Mouse (Mus musculus) intestine, embryonic 16.5 days (tissue): ENCODE measurements around the gene Ppp4r3a. TPM values are rescaled to one million over a fixed set of nuclear protein-coding genes. Genes with fewer than 3 reads are reported as not detected.

ENCODE experiments used
- ATAC-seq: fragments of 200-750 bp; cut with Nextera tagmentation; 2 replicates; pipeline ENCODE4 v1.8.0; 2017; ENCODE audit warnings: moderate TSS enrichment, moderate library complexity
- H3K27ac ChIP-seq: fragments of 300-500 bp; sonication (generic); 2 replicates; pipeline ENCODE4 v1.5.1; 2014; ENCODE audit warnings: mild to moderate bottlenecking, low read length
- H3K27me3 ChIP-seq: fragments of 300-500 bp; sonication (generic); replicated peaks from 2 replicates; pipeline ENCODE4 v1.6.1; 2014; ENCODE audit warnings: low read length, control low read depth, mixed read lengths; ENCODE audit not compliant: control insufficient read depth, insufficient read depth
- H3K36me3 ChIP-seq: fragments of 300-500 bp; sonication (generic); 2 replicates; pipeline ENCODE4 v1.6.1; 2014; ENCODE audit warnings: low read length, control low read depth; ENCODE audit not compliant: control insufficient read depth, insufficient read depth
- H3K4me1 ChIP-seq: fragments of 300-500 bp; sonication (generic); 2 replicates; pipeline ENCODE4 v1.6.1; 2014; ENCODE audit warnings: low read length, control low read depth, mixed read lengths; ENCODE audit not compliant: control insufficient read depth, insufficient read depth
- H3K4me2 ChIP-seq: fragments of 300-500 bp; sonication (generic); 2 replicates; pipeline ENCODE4 v1.6.1; 2014; ENCODE audit warnings: low read depth, low read length, control low read depth
- H3K4me3 ChIP-seq: fragments of 300-500 bp; sonication (generic); 2 replicates; pipeline ENCODE4 v1.5.1; 2014; ENCODE audit warnings: mild to moderate bottlenecking, low read length
- H3K9ac ChIP-seq: fragments of 300-500 bp; sonication (generic); 2 replicates; pipeline ENCODE4 v1.6.1; 2014; ENCODE audit warnings: low read depth, low read length
- H3K9me3 ChIP-seq: fragments of 300-500 bp; sonication (generic); 2 replicates; pipeline ENCODE4 v1.6.1; 2016; ENCODE audit warnings: low read length, control low read depth; ENCODE audit not compliant: control insufficient read depth
- WGBS: fragments of 180-500 bp; shearing (Covaris S2); extraction: QIAGEN DNeasy Blood & Tissue Kit; methylation state at CpG from one replicate; pipeline ENCODE4 v1.1.7; 2014; 5-methylcytosine and 5-hydroxymethylcytosine counted together
- polyA plus RNA-seq: library from polyadenylated mRNA; unstranded; fragments of >200 nt; fragmentation: Nextera tagmentation; extraction: Ambion mirVana; gene quantifications from 2 replicates; pipeline ENCODE4 v1.2.1, GENCODE M21; 2015

Gene Ppp4r3a
- polyA plus RNA-seq, 1 experiment from 2014 or later, result 21.9 TPM

DNA sequence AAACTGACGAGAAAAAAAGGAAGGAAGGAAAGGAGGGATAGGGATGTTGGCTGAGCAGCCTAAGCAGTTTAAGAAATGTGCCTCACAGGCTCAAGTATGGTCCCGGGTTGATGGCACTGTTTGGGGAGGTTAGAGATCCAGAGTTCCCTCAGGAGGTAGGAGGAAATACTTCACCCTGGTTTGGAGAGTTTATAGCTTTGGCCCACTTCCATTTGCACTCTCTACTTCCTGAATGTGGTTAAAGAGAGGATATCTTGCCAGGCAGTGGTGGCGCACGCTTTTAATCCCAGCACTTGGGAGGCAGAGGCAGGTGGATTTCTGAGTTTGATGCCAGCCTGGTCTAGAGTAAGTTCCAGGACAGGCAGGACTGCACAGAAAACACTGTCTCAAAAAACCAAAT, 74.3 kb downstream of the Ppp4r3a start:
- WGBS, result 80% methylated on average over 4 of the region's 4 CpGs
- Histone ChIP-seq H3K36me3 (no peaks in the 10 kb centered on the region), H3K27me3 (no peaks in the 10 kb centered on the region), H3K9me3 (no peaks in the 10 kb centered on the region), H3K4me1 (peaks cover 56% of the 10 kb centered on the region), H3K4me2 (no peak overlapping the region), H3K9ac (no peak overlapping the region), H3K4me3 (no peak overlapping the region), H3K27ac (peak overlapping the region; percentile 92)
- no peak for ATAC-seq

GRCm38 (mm10) chr12:101008648-101009047, 74.9 kb downstream of the Ppp4r3a start:
- 39% methylated on average over 4 of the region's 4 CpGs for WGBS
- peak overlapping the region; percentile 92 for H3K27ac ChIP-seq
- no peaks in the 10 kb centered on the region for H3K27me3 ChIP-seq
- no peaks in the 10 kb centered on the region for H3K9me3 ChIP-seq
- H3K4me2 ChIP-seq, result peak overlapping the region; percentile 29; the same call in 1 of the 2 replicates
- peak; percentile 45 for ATAC-seq
- no peak overlapping the region for H3K4me3 ChIP-seq
- H3K4me1 ChIP-seq, result peaks cover 56% of the 10 kb centered on the region
- no peaks in the 10 kb centered on the region for H3K36me3 ChIP-seq
- peak overlapping the region; percentile 12 for H3K9ac ChIP-seq

DNA sequence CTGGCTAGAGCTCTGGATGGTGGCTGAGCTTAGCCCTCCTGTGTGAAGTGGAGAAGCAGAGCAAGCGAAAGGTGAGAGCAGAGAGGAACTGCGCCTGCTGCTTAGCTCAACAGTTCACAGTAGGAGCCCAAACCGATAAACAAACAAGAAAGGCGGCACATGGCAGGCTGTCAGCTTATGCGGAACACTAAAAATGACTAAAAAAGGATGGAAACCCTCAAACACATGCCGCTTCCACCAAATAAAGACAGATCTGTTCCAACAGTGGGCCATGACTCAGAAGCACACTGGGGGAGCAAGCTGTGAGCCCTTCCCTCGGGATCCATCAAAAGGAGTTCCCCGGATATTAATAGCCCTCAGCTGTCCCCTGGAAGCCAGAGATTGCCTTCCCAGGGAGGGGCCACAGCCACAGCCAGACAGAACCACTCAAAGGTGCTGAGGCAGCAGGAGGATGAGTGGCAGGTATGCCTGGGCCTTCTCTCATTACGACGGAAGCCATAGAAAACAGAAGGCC, 75.5 kb downstream of the Ppp4r3a start:
- Histone ChIP-seq H3K36me3 (no peaks in the 10 kb centered on the region), H3K4me3 (no peak overlapping the region), H3K4me2 (peak overlapping the region; percentile 29; the same call in 1 of the 2 replicates), H3K27me3 (no peaks in the 10 kb centered on the region), H3K9me3 (no peaks in the 10 kb centered on the region), H3K4me1 (peaks cover 58% of the 10 kb centered on the region), H3K9ac (peak overlapping the region; percentile 12), H3K27ac (peak overlapping the region; percentile 92)
- ATAC-seq, result peak; percentile 14
- WGBS, result 24% methylated on average over 10 of the region's 10 CpGs

DNA sequence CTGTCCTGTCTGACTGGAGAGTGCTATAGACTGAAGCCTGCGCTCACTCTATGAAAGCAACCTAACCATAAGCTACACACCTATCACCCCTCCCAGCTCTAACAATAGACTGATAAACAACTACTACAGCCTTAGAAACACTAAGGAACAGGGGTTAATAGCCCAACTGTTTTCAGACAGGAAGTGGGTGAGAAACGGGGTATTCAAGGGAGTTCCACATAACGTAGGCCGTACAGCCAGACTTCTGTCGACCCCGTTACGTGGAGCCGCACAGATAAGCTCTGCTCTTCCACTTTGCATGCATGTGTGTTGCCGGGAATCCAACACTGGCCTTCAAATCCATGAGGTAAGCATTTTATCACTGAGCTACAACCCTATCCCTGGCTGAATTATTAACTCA, 76.1 kb downstream of the Ppp4r3a start:
- Histone ChIP-seq H3K9me3 (no peaks in the 10 kb centered on the region), H3K4me1 (peaks cover 58% of the 10 kb centered on the region), H3K4me2 (peak overlapping the region; percentile 18; the same call in 1 of the 2 replicates), H3K27me3 (no peaks in the 10 kb centered on the region), H3K36me3 (no peaks in the 10 kb centered on the region), H3K9ac (0 out of 2 replicates have a peak overlapping the region, but pooled peaks have one; percentile 12), H3K27ac (peak overlapping the region; percentile 92), H3K4me3 (no peak overlapping the region)
- WGBS, result 44% methylated on average over 9 of the region's 9 CpGs
- ATAC-seq, result no peak

DNA sequence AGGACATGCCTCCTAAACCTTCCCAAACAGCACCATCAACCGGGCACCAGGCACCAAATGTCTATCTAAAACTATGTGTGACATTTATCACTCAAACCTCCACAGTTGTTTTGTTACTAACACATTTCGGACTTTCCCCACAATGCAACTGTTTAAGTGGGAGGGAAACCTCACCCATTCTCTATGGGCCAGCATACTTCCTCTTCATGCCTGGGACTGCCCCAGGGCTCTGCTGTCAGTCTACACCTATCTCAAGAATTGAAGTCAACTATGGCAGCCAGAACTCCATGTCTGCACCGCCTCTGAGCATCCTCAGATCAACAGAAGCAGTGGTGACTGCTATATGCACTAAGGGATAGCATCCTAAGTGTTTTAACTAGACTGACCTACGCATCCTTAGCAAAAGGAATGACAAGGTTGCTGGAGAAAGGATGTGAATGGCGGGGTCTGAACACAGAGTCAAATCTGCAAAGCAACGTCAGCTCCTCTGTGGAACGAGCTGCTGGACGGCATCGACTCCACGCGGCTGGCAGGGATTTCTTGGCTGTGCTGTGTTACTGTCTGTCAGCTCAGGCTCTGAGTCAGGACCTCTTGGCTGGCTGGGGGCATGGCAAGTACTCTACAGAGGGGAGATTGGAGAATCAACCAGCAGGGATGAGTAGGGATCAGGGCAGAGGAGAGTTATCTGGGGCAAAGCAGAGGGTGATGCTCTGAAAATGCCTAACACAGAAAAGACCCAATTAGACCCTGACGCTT, 77.7 kb downstream of the Ppp4r3a start:
- WGBS, result 85% methylated on average over 12 of the region's 12 CpGs
- peaks cover 54% of the 10 kb centered on the region for H3K4me1 ChIP-seq

DNA sequence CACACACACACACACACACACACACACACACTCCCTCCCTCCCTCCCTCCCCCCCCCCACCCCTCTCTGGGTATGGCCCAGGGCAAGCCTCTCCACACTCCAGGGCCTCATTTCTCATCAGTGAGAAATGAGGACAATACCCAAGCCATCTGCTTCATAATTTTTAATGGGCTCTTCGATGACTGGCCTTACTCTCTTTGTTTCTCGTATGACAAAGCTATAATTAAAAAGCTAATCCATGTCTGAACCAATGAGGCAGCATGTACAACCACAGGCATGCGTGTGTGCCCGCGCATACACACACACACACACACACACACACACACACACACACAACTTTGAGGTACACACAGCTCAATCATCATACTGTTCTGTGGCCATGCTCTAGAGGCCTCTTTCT, 78.5 kb downstream of the Ppp4r3a start:
- H3K4me3 ChIP-seq, result no peak overlapping the region
- H3K27me3 ChIP-seq, result no peaks in the 10 kb centered on the region
- no peak overlapping the region for H3K4me2 ChIP-seq
- no peak overlapping the region for H3K27ac ChIP-seq
- no peak for ATAC-seq
- H3K9me3 ChIP-seq, result no peaks in the 10 kb centered on the region
- H3K36me3 ChIP-seq, result no peaks in the 10 kb centered on the region
- peaks cover 53% of the 10 kb centered on the region for H3K4me1 ChIP-seq
- no peak overlapping the region for H3K9ac ChIP-seq
- WGBS, result 82% methylated on average over 5 of the region's 5 CpGs

More for the DNA sequence above, 77.7 kb downstream of the Ppp4r3a start:
- ATAC-seq, result no peak
- H3K4me3 ChIP-seq, result no peak overlapping the region
- no peak overlapping the region for H3K9ac ChIP-seq
- no peaks in the 10 kb centered on the region for H3K9me3 ChIP-seq
- no peak overlapping the region for H3K27ac ChIP-seq
- no peak overlapping the region for H3K4me2 ChIP-seq
- H3K27me3 ChIP-seq, result no peaks in the 10 kb centered on the region
- no peaks in the 10 kb centered on the region for H3K36me3 ChIP-seq

- Histone ChIP-seq H3K27me3 (no peaks in the 10 kb centered on the region), H3K4me2 (0 out of 2 replicates have a peak overlapping the region, but pooled peaks have one; percentile 21), H3K27ac (peak overlapping the region; percentile 79), H3K9ac (no peak overlapping the region), H3K4me3 (no peak overlapping the region), H3K36me3 (no peaks in the 10 kb centered on the region), H3K9me3 (no peaks in the 10 kb centered on the region), H3K4me1 (peaks cover 54% of the 10 kb centered on the region)
- peak; percentile 69 for ATAC-seq
- whole genome bisulfite sequencing, result 44% methylated on average over 4 of the region's 4 CpGs
Measured at GRCm38 (mm10) chr12:101002801-101003513, 80.5 kb downstream of the Ppp4r3a start.

DNA sequence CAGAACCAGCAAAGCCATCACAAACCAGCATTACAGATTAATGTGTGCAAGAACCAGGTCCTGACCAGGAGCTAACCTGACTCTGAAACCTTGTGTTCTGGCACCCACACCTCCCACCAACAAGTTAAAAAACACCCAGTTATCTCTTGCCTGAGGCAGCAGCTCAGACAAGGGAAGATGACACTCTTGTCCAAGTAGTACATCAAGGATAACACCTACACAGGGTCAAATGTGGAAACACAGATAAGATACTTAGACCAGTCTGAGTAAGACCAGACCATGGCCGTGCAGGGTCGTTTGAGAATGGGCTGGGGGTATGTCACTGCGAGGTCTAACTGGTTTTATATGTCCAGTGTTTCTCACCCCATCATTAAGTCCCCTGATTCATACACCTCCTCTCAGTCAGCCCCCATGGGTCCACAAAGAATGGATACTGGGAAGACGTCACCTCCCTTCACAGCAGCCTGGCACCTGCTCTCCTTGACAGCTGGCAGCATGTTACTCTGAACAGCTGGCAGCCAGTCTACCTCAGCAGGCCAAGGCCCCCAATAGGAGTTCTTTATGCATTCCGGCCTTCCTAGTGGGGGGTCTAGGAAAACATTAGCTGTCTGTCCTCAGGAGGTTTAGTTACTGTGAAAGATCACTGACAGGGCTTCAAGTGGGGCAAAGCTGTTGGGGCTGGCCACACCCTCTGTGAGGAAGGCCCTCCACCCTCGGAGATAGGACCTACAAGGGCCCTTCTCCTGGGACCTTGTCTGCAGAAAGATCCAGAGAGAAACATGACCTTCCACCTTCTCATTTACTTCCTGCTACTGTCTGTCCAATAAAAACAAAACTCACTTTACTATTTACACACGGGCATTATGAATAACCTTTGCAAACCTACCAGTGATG, 84.2 kb downstream of the Ppp4r3a start:
- peak overlapping the region; percentile 62 for H3K27ac ChIP-seq

More for the DNA sequence above, 84.2 kb downstream of the Ppp4r3a start:
- Histone ChIP-seq H3K36me3 (no peaks in the 10 kb centered on the region), H3K27me3 (no peaks in the 10 kb centered on the region), H3K4me2 (no peak overlapping the region), H3K9ac (no peak overlapping the region), H3K4me3 (no peak overlapping the region), H3K4me1 (peaks cover 60% of the 10 kb centered on the region), H3K9me3 (no peaks in the 10 kb centered on the region)
- WGBS, result 55% methylated on average over 7 of the region's 7 CpGs
- ATAC-seq, result peak; percentile 16; the same call in 1 of the 2 replicates
